Mouse (Mus musculus) CD8-positive naive resting alpha-beta T cell, adult 2 months (primary cell): ENCODE data around the gene Gm17267.
"Not testable (repeated sequence)": the region's sequence is repeated elsewhere in the genome, so short reads cannot be mapped to it uniquely, and the experiment has no call there.

ENCODE experiments used
- DNase-seq, 2 experiments: peaks; one replicate each; pipeline ENCODE4 v3.0.0; 2022; ENCODE audit warnings: low read depth in 2 of 2, low spot score in 2 of 2

Gene Gm17267

DNA sequence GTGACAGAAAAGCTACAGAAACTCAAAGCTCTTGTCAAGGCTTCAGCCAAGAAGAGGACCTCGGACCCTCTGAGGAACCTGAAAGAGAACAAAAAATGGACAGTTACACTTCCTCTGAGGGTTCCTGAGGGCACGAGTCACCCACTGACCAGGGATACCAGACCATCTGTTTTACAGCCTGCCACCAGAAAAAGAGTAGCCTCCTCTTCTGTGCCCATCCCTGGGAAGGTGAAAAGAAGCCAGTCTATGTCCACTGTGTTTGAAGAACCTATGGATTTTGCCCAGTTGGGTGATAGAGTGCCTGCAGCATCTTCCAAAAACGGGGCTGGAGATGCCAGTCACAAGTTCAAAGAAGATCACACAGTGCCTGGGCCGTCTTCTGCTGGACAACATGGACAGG, at the start of gene Gm17267:
TSS of gene Gm17267 (plus strand) at position 301 of the 400 bp plus-strand sequence.
- DNase-seq = not testable (repeated sequence)
